Mouse (Mus musculus): Measurements from ENCODE around the gene Rps23. TPM values are rescaled to one million over a fixed set of nuclear protein-coding genes. Genes with fewer than 3 reads are reported as not detected.
"Not testable (repeated sequence)": the region's sequence is repeated elsewhere in the genome, so short reads cannot be mapped to it uniquely, and the experiment has no call there.

Gene Rps23
- total RNA-seq, 2 experiments from 2014 or later, result 179 to 231 TPM

DNA sequence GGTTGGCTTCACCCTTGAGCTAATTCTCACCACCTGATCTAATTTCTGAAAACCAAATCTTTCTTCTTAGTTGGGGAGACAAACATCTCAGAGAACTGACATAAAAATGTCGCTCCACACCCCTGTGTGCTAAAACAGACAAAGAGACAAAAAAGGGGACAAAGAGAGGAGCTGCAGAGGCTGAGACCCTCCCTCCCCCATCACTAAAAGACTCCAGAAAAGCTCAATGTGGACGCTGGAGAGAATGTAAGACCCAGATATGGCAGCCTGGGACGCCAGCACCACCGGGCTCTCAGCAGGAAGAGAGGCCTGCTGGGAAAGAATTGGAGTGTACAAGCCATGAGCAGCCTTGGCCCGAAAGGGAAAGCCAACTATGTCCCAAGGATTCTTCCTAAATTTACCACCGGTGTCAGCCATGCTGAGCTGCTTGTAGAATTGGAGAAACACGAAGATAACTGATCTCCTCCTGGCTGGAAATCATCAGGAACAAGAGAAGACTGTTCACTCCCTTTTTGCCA lies 9.0 kb upstream of the Rps23 start:
- no peak for TF ChIP-seq CTCF (IDR thresholded peaks at IDR 0.05)
- Histone ChIP-seq H3K27ac (no peak overlapping the region), H3K4me3 (no peak overlapping the region)
- DNase-seq, result no peak
- intact Hi-C loops (cut with DNase I), result no loop called here

DNA sequence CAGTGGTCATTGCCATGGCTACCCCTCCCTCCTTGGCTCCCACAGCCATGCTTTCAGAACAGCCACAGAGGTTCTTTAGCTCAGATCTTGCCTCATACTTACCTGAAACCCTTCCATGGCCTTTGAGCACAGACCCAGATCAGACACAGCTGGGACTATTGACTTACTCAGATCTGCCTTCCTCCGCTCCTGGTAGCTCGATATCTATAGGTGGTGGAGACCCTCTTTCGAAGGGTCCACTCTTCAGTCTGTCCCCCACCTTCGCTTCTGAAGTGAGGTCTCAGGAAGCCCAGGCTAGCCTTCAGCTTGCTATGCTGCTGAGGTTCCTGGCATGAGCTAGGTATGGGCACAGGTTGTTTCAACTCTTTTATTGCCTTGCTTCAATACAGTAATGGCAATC lies 8.0 kb upstream of the Rps23 start:
- DNase-seq, result no peak
- no peak for TF ChIP-seq CTCF (IDR thresholded peaks at IDR 0.05)
- intact Hi-C loops (cut with DNase I), result no loop called here
- Histone ChIP-seq H3K4me3 (no peak overlapping the region), H3K27ac (no peak overlapping the region)

DNA sequence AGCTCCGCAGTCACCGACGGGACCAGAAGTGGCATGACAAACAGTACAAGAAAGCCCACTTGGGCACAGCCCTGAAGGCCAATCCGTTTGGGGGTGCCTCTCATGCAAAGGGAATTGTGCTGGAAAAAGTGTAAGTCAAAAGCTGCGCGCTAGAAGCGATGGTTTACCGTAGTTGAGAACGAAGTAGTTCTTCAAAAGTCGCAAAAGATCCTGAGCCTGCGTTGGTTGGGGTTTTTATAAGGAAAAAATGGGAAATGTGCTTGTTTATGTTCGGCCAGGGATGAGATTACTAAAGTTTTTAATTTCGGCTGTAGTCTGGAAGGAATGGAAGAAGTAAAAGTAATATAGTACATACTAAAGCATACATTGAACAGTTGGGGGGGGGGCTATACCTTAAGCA lies 859 bp downstream of the Rps23 start:
- Histone ChIP-seq H3K4me3 (peak overlapping the region; percentile 95), H3K27ac (peak overlapping the region; percentile 97)
- intact Hi-C loops (cut with DNase I), result loop anchor here (10.0 kb wide), 1 partner anchor 301 kb away; the partner anchor contains the start of gene Atg10
- not testable (repeated sequence) for DNase-seq

GRCm38 (mm10) chr13:90924072-90924471 lies 1.3 kb downstream of the Rps23 start:
- intact Hi-C loops (cut with DNase I), result loop anchor here (10.0 kb wide), 1 partner anchor 301 kb away; the partner anchor contains the start of gene Atg10
- TF ChIP-seq CTCF (IDR thresholded peaks at IDR 0.05), result no peak
- DNase-seq, result no peak
- peak overlapping the region; percentile 95 for H3K4me3 ChIP-seq
- no peak overlapping the region for H3K27ac ChIP-seq

DNA sequence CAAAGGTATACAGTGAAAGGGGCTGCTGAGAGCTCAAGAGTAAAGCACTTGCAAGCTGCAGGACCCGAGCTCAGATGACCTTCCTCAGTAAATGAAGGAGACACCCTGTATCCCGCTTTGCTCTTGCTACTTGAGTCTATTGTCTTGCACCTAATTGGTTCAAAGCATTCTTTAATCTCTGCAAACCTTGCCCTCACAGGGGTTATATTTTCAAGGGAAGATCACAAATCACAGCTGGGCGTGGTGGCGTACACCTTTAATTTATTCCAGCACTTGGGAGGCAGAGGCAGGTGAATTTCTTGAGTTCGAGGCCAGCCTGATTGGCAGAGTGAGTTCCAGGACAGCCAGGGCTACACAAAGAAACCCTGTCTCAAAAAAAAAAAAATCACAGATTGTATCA lies 2.4 kb downstream of the Rps23 start:
- no peak for TF ChIP-seq CTCF (IDR thresholded peaks at IDR 0.05)
- H3K27ac ChIP-seq, result no peak overlapping the region
- intact Hi-C loops (cut with DNase I), result loop anchor here (10.0 kb wide), 1 partner anchor 300 kb away; the partner anchor contains the start of gene Atg10
- H3K4me3 ChIP-seq, result no peak overlapping the region
- no peak for DNase-seq

DNA sequence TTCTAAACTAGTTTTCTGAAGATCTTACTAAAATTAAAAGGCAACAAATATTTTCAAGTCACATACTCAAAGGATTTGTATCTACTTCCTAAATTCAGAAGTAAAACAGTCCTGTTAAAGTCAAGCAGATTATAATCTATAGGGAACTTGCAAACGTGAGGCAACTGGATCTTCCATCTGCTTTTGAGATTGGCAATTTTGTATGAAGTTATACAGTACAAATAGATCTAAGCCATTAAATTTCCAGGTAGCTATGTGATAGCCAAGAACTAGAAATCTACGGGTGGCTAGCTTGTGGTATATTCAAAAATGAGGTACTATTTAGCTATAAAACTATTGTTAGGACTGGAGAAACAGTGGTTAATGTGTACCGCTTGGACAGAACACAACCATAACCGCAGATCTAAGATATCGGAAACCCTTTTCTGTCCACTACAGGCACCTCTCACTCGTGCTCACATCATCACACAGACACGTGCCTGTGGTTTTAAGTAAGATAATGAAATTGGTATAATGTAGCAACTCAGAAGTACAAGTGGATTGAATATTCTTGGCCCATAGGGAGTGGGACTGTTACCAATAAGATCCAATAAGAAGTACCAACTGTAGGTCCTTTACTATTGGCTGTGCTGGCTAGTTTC lies 3.5 kb downstream of the Rps23 start:
- no peak for DNase-seq
- H3K4me3 ChIP-seq, result no peak overlapping the region
- intact Hi-C loops (cut with DNase I), result loop anchor here (10.0 kb wide), 1 partner anchor 299 kb away; the partner anchor contains the start of gene Atg10
- H3K27ac ChIP-seq, result no peak overlapping the region
- TF ChIP-seq CTCF (IDR thresholded peaks at IDR 0.05), result no peak

- intact Hi-C loops (cut with DNase I), result loop anchor here (10.0 kb wide), 1 partner anchor 298 kb away; the partner anchor contains the start of gene Atg10
- Histone ChIP-seq H3K4me3 (no peak overlapping the region), H3K27ac (no peak overlapping the region)
- TF ChIP-seq CTCF (IDR thresholded peaks at IDR 0.05), result no peak
- DNase-seq, result no peak
Measured at GRCm38 (mm10) chr13:90926938-90927633, 4.3 kb downstream of the Rps23 start.

- not testable (repeated sequence) for DNase-seq, H3K27ac ChIP-seq, H3K4me3 ChIP-seq
- intact Hi-C loops (cut with DNase I), result loop anchor here (10.0 kb wide), 1 partner anchor 297 kb away; the partner anchor contains the start of gene Atg10
Measured at GRCm38 (mm10) chr13:90928266-90928665, 5.5 kb downstream of the Rps23 start.

DNA sequence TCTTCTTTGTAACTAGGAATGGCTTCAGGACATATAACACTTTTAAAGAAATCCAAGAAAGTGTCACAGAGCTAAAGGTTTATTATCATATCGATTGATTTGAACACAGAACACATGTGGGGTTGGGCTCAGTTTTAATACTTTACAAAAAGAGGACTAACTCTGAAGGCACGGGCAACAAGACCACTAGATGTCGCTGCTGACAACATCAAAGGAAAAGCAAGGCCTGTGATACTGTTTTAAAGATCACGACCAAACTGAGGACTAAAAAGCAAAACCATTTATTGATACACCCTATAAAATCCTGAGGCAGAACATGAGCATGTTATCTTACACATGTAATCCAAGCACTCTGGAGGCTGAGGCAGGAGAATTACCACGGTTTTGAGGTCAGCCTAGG lies 7.1 kb downstream of the Rps23 start:
- TF ChIP-seq CTCF (IDR thresholded peaks at IDR 0.05), result peak; percentile 85
- peak; percentile 71 for DNase-seq
- intact Hi-C loops (cut with DNase I), result loop anchor here (2.0 to 10.0 kb wide), 4 partner anchors 163 to 707 kb away; partner anchors contain the start of genes Atg10 and Ssbp2

DNA sequence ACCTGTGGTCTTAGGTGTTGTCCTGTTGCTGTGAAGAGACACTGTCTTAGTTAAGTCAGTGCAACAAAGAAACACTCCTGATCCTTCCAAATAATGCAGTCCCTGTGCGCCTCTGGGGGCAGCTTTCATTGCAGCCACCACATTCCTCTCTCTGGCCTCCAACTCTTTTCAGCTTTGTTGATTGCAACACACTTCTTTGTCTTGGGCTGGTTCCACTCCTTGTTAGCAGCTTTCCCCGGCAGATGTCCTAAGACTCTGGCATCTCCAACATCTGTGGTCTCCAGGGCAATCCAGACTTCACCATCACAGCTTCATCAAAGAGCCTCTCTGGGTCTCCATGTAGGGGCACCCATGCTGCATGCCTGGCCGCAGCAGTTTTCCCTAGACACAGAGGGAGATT lies 10.5 kb downstream of the Rps23 start:
- Histone ChIP-seq H3K27ac (no peak overlapping the region), H3K4me3 (no peak overlapping the region)
- no peak for DNase-seq
- intact Hi-C loops (cut with DNase I), result loop anchor here (10.0 kb wide), 1 partner anchor 532 kb away; the partner anchor contains the start of gene Ssbp2
- no peak for TF ChIP-seq CTCF (IDR thresholded peaks at IDR 0.05)

More for the DNA sequence above, 7.1 kb downstream of the Rps23 start:
- Histone ChIP-seq H3K4me3 (no peak overlapping the region), H3K27ac (peak overlapping the region; percentile 20; the same call in 1 of the 2 replicates)

DNA sequence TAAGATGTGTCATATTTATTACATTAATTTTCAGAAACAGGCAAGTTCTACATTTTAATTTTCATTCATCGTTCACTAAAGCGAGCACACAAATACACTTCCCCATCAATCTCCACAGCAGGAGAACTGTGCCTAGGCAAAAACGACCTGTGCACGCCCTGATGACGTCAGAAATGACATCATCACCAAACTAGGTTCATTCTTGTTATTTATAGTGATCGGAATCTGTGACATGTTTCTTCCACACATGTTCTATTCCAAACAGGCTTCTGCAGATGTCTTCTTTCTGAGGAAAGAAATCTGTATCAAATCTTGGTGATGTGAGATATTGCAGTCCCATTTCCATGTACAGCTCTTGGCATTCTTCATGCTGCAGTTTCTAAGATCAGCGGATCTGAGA lies 13.1 kb downstream of the Rps23 start:
- no peak for TF ChIP-seq CTCF (IDR thresholded peaks at IDR 0.05)
- Histone ChIP-seq H3K27ac (no peak overlapping the region), H3K4me3 (no peak overlapping the region)
- no peak for DNase-seq
- intact Hi-C loops (cut with DNase I), result loop anchor here (10.0 kb wide), 1 partner anchor 529 kb away; the partner anchor contains the start of gene Ssbp2

DNA sequence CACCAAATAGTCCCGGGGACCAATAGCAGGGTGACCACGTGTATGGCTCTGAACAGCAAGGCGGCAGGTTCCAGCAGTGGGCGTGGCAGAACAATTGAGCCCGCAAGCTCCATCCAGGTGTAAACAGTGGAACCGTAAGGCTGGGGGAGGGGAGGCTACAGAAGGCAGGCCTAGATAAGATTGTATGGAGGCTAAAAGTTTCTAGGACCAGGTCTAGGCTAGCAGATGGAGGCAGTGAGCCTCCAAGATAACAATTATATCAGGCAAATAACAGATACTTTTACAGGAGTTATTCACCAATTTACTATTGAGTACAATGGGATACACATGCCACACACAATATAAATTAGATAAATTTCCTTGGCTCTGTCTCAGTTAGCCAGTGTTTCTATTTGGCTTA lies 16.4 kb downstream of the Rps23 start:
- TF ChIP-seq CTCF (IDR thresholded peaks at IDR 0.05), result no peak
- H3K27ac ChIP-seq, result no peak overlapping the region
- DNase-seq, result no peak
- H3K4me3 ChIP-seq, result no peak overlapping the region
- intact Hi-C loops (cut with DNase I), result loop anchor here (10.0 kb wide), 1 partner anchor 526 kb away; the partner anchor contains the start of gene Ssbp2

- H3K27ac ChIP-seq, result no peak overlapping the region
- no peak overlapping the region for H3K4me3 ChIP-seq
- intact Hi-C loops (cut with DNase I), result loop anchor here (10.0 kb wide), 1 partner anchor 525 kb away; the partner anchor contains the start of gene Ssbp2
- no peak for DNase-seq
- no peak for TF ChIP-seq CTCF (IDR thresholded peaks at IDR 0.05)
Measured at GRCm38 (mm10) chr13:90939600-90939999, 16.8 kb downstream of the Rps23 start.

All from gastrocnemius, adult 2 months (tissue).